ENCODE assay signal across 29 mouse cellular contexts in the genomic region with DNA sequence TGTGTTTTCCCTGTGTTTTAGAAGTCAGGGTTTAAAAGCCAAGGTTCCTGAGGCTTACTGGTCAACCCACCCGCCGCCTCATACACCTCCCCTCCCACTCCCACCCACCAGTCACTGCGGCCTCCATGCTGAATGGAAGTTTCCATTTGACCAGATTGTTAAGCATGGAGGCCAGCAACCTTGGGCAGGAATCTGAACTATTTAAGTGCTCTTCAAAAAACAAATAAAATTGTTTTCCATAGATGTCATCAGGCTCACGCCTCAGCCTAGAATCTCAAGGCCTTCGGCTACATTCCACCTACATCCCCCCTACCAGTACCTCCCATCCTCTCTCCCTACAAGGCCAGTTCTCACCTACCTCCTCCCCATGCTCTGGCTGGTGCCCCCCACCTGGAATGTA. TPM values are rescaled to one million over a fixed set of nuclear protein-coding genes. Genes with fewer than 3 reads are reported as not detected.
DNase-seq lines count a peak whose midpoint lies in the region; ATAC-seq lines count a peak whose summit lies in the region.
"Had no signal": no experiment of that assay in that cellular context is flagged by ENCODE, and none has a peak within 500 bp of the region (broad histone marks: within the 10 kb centered on the region; RNA-seq: fewer than 3 reads in every experiment).

No protein-coding gene starts in this region.

- no peak overlapping the region for H3K4me2 ChIP-seq in lung, embryonic 15.5 days
- H3K4me2 ChIP-seq: embryonic facial prominence, embryonic 15.5 days; heart, embryonic 12.5 days; hindbrain, embryonic 14.5 days; liver, embryonic 12.5 days; midbrain, embryonic 11.5 days had no signal

- no peaks in the 10 kb centered on the region for H3K9me3 ChIP-seq in lung, embryonic 15.5 days
- H3K9me3 ChIP-seq: embryonic facial prominence, embryonic 10.5 days; embryonic facial prominence, embryonic 15.5 days; heart, embryonic 12.5 days; liver, embryonic 12.5 days had no signal

- no peaks in the 10 kb centered on the region for H3K27me3 ChIP-seq in lung, embryonic 15.5 days
- H3K27me3 ChIP-seq: embryonic facial prominence, embryonic 15.5 days; heart, embryonic 12.5 days; liver, embryonic 12.5 days had no signal

- no peak overlapping the region for H3K4me3 ChIP-seq in lung, embryonic 15.5 days
- H3K4me3 ChIP-seq: embryonic facial prominence, embryonic 10.5 days; embryonic facial prominence, embryonic 15.5 days; heart, adult 2 months; heart, embryonic 12.5 days; liver, embryonic 12.5 days had no signal

- 0 out of 2 replicates have a peak, but pooled peaks have one; percentile 17 for ATAC-seq in lung, embryonic 15.5 days (ENCODE audit: borderline replicate concordance, extremely low read depth, low FRiP score, low TSS enrichment)
- no peak for ATAC-seq in erythroblast, adult 5-6 weeks (replicated peaks; ENCODE audit: low FRiP score, poor library complexity, severe bottlenecking)
- ATAC-seq: forebrain, embryonic 14.5 days; liver, embryonic 12.5 days; liver, postnatal 0 days; midbrain, embryonic 16.5 days had no signal

- 55% methylated on average over 5 of the region's 5 CpGs for WGBS in lung, embryonic 15.5 days

- H3K27ac ChIP-seq in lung, embryonic 15.5 days, result no peak overlapping the region; the same call in 1 of the 2 replicates
- H3K27ac ChIP-seq: embryonic facial prominence, embryonic 10.5 days; embryonic facial prominence, embryonic 15.5 days; hindbrain, embryonic 14.5 days; kidney, postnatal 0 days; liver, embryonic 12.5 days; stomach, postnatal 0 days had no signal

- peak; percentile 65 for DNase-seq in adrenal gland, adult 2 months
- DNase-seq in adrenal gland, postnatal 4 days (ENCODE audit: low spot score in 2 of 2), result no peak
- no peak for DNase-seq in lung, postnatal 36 days
- peak; percentile 70 for DNase-seq in Muller cell, postnatal 12 days (ENCODE audit: inconsistent ontology term)
- peak; percentile 61 for DNase-seq in lung, postnatal 25 days (ENCODE audit: low spot score)
- DNase-seq: adrenal gland, postnatal 25 days; cerebellum, adult 18-20 months; cerebellum, postnatal 25 days; heart, adult 2 months; kidney, adult 18-20 months; kidney, postnatal 4 days; layer of hippocampus, postnatal 36 days; left cerebral cortex, postnatal 4 days; liver, postnatal 0 days; right cerebral cortex, postnatal 4 days; thymus, adult 18-20 months; thymus, postnatal 25 days had no signal

- no peak overlapping the region for H3K9ac ChIP-seq in lung, embryonic 15.5 days
- H3K9ac ChIP-seq: embryonic facial prominence, embryonic 15.5 days; heart, embryonic 12.5 days; hindbrain, embryonic 14.5 days; liver, embryonic 12.5 days; liver, postnatal 0 days had no signal

- H3K36me3 ChIP-seq in lung, embryonic 15.5 days, result peaks cover 8% of the 10 kb centered on the region; the same call in 1 of the 2 replicates

- peaks cover 17% of the 10 kb centered on the region for H3K4me1 ChIP-seq in lung, embryonic 15.5 days
- H3K4me1 ChIP-seq: embryonic facial prominence, embryonic 10.5 days had no signal

RNA-seq across cellular contexts. Expression of a gene that starts 44.5 kb away (rescaled TPM):
- 100 to 1,000 TPM; 213 to 229 TPM for total RNA-seq in adrenal gland, adult 2 months (2021)
- 193 and 215 TPM in 2 replicates for polyA plus RNA-seq in adrenal gland, adult 2 months (2012; rRNA removed)
- total RNA-seq in adrenal gland, postnatal 4 days (2021), result 100 to 1,000 TPM; 141 to 142 TPM
- polyA plus RNA-seq in lung, embryonic 15.5 days (2015; fragmentation: Nextera tagmentation; extraction: Ambion mirVana), result 164 and 171 TPM in 2 replicates
- total RNA-seq in erythroblast, adult 5-6 weeks (2015; ENCODE audit: low replicate concordance), result 119 and 130 TPM in 2 replicates
- total RNA-seq in erythroblast, adult 5-6 weeks (2017; ENCODE audit: low replicate concordance), result 100 and 176 TPM in 2 replicates

RNA-seq across cellular contexts. Expression of a gene that starts 56.6 kb away (rescaled TPM):
- total RNA-seq in adrenal gland, adult 2 months (2021), result 10 to 100 TPM; 33.5 to 67.7 TPM
- polyA plus RNA-seq in adrenal gland, adult 2 months (2012; rRNA removed), result 80.9 and 86.9 TPM in 2 replicates
- 10 to 100 TPM; 43.8 to 46.4 TPM for total RNA-seq in adrenal gland, postnatal 4 days (2021)
- polyA plus RNA-seq in lung, embryonic 15.5 days (2015; fragmentation: Nextera tagmentation; extraction: Ambion mirVana), result 23.1 and 25.9 TPM in 2 replicates
- total RNA-seq in erythroblast, adult 5-6 weeks (2015; ENCODE audit: low replicate concordance), result 54.8 and 66.0 TPM in 2 replicates
- 9.5 and 13.1 TPM in 2 replicates for total RNA-seq in erythroblast, adult 5-6 weeks (2017; ENCODE audit: low replicate concordance)

RNA-seq across cellular contexts. Expression of a gene that starts 57.2 kb away (rescaled TPM):
- 100 to 1,000 TPM; 166 to 170 TPM for total RNA-seq in adrenal gland, adult 2 months (2021)
- polyA plus RNA-seq in adrenal gland, adult 2 months (2012; rRNA removed), result 132 and 156 TPM in 2 replicates
- 100 to 1,000 TPM; 158 to 164 TPM for total RNA-seq in adrenal gland, postnatal 4 days (2021)
- 97.3 and 102 TPM in 2 replicates for polyA plus RNA-seq in lung, embryonic 15.5 days (2015; fragmentation: Nextera tagmentation; extraction: Ambion mirVana)
- 23.4 and 26.1 TPM in 2 replicates for total RNA-seq in erythroblast, adult 5-6 weeks (2015; ENCODE audit: low replicate concordance)
- 2.1 and 10.3 TPM in 2 replicates for total RNA-seq in erythroblast, adult 5-6 weeks (2017; ENCODE audit: low replicate concordance)

Comparison
In these comparisons a context has a peak if more than half of its experiments do, and no peak if none do; other contexts are left out.
1. DNase-seq: peak in adrenal gland, adult 2 months (single experiment), Muller cell, postnatal 12 days (single experiment) and lung, postnatal 25 days (single experiment); none in adrenal gland, postnatal 4 days (0 of 2) and lung, postnatal 36 days (single experiment).
2. RNA of a gene that starts 57.2 kb away (total RNA-seq): 166 to 170 TPM in adrenal gland, adult 2 months and 158 to 164 TPM in adrenal gland, postnatal 4 days; 2.1 to 26.1 TPM in erythroblast, adult 5-6 weeks; every median in the first group is over 4 times any median in the second.